Mouse (Mus musculus): ENCODE results near the gene Apobec4. TPM values are rescaled to one million over a fixed set of nuclear protein-coding genes. Genes with fewer than 3 reads are reported as not detected.

The Apobec4 gene
- total RNA-seq, 2 experiments from 2014 or later, result not detected

DNA sequence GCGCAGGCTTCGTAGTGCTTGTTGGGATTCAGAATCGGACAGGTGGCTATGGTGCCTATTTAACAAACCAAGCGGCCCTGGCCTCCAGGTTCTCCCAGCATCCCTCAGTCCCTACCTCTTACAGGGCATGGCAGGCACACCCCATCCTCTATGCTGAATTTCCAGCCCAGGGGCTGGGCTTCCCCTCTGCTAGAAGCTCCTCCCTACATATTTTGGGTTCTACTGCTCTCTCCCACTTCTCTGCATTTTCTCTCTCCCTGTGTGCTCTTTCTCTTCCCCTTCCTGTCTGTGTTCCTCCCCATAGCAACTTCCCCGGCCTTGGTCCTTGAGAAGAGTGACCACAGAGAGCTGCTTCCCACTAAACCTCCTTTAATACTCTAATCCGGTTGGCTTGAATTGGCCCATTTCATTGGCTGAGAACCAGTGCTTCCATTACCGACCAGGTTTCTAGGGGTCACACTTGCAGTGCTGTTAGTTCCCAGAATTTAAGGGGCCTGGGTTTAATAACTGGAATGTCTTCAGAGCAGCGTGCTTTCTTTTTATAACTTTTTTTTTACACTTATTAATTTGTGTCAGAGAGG, 46.4 kb downstream of the Apobec4 start:
- Histone ChIP-seq H3K27ac (peak overlapping the region; percentile 16; the same call in 1 of the 2 replicates), H3K4me3 (no peak overlapping the region)
- DNase-seq, result no peak
- no peak for TF ChIP-seq CTCF (IDR thresholded peaks at IDR 0.05)
- intact Hi-C loops (cut with DNase I), result loop anchor here (10.0 kb wide), 1 partner anchor 588 kb away; no protein-coding TSS in a partner anchor

DNA sequence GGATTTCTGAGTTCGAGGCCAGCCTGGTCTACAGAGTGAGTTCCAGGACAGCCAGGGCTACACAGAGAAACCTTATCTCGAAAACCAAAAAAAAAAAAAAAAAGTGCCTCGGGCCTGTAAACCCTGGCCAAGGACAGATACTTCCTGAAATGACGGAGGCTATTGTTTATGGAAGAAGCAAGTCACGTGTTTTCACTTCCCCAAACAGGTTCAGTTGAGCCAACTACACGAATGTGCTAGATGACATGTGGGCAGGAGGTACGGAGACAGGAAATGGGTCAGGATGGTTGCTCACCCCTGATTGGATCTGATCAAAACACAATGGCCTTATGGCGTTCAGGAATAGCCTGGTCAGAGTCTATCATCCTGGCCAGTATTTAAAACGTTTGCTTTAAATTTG, 47.8 kb downstream of the Apobec4 start:
- intact Hi-C loops (cut with DNase I), result loop anchor here (10.0 kb wide), 1 partner anchor 587 kb away; no protein-coding TSS in a partner anchor
- H3K27ac ChIP-seq, result peak overlapping the region; percentile 21
- TF ChIP-seq CTCF (IDR thresholded peaks at IDR 0.05), result no peak
- DNase-seq, result no peak
- no peak overlapping the region for H3K4me3 ChIP-seq

DNA sequence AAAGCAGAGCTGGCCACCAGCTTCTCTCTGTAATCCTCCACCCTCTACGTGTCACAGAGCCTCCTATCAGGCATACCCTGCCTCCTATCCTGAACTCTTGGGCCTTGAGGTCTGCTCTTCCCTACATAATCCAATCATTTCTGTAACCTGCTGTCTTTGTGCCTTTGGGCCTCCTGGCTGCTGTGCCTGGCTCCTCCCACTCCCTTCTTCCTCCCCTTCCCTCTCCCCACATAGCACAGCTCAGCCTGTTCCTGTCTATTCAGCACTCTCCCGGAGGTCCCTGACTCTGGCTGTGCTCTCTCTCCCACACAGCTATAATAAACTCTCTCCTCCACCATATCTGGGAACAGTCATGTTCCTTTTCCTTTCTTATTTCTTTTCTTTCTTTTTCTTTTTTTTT, 49.5 kb downstream of the Apobec4 start, which contains the start of gene Ncf2:
Gene Ncf2, plus strand, starts transcription at position 298 of the 400 bp plus-strand sequence.
- Histone ChIP-seq H3K27ac (peak within 1 kb of the TSS; percentile 35), H3K4me3 (no peak within 1 kb of the TSS)
- TF ChIP-seq CTCF (IDR thresholded peaks at IDR 0.05), result no peak
- intact Hi-C loops (cut with DNase I), result loop anchor here (10.0 kb wide), 1 partner anchor 585 kb away; no protein-coding TSS in a partner anchor
- no peak for DNase-seq

DNA sequence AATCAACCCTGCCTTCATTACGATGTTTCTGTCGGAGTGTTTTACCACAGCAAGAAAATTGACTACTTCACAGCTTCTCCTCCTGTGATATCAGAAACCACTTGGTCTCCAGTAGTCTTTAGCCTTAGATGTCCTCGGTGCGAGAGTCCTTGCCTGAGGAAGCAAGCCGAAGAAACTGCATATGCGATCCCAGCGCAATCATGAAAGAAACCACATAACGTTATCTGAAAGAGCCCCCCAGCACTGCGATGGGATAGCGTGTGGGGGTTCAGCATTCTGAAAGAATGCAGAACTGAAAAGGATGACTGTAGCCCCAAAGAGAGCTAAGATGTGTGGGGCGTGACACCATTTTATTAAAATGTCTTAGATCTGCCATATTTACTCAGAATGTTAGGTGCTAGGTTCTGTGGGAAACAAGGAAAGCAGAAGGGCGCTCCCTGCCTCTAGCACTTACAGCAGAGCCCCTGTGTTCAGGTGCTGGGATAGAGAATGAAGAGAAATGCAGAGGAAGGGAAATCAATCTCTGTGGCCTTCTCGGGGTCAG, 50.4 kb downstream of the Apobec4 start:
- no peak for TF ChIP-seq CTCF (IDR thresholded peaks at IDR 0.05)
- Histone ChIP-seq H3K27ac (no peak overlapping the region), H3K4me3 (no peak overlapping the region)
- no peak for DNase-seq
- intact Hi-C loops (cut with DNase I), result no loop called here

DNA sequence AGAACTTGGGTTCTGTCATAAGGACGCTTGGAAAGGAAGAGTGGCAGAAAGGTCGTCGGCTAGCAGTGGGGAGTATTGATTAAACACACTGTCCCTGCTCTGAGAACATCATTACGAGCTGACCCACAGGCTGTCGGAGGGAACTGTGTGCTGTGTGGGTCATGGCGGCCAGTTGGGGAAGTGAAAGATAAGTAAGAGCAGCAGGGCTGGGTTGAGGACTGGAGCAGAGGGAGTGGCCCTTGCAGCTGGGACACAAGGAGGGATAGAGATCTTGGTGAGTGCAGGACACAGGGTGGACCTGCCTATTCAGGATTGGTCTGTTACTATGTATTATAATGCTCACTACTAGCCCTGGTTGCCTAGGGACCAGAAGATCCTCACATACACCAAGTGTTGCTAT, 54.6 kb downstream of the Apobec4 start:
- DNase-seq, result no peak
- Histone ChIP-seq H3K27ac (no peak overlapping the region), H3K4me3 (no peak overlapping the region)
- intact Hi-C loops (cut with DNase I), result no loop called here
- no peak for TF ChIP-seq CTCF (IDR thresholded peaks at IDR 0.05)

Other genes with a start within 250 kb of the Apobec4 start
- 10 to 100 TPM in 1 of 2 experiments, 1 to 10 TPM in 1; 9.7 to 10.2 TPM for gene Rgl1, start 15.8 kb downstream of the Apobec4 start, total RNA-seq (2021)
- gene Arpc5, start 16.0 kb downstream of the Apobec4 start, total RNA-seq (2021), result 10 to 100 TPM in 1 of 2 experiments, 1 to 10 TPM in 1; 9.4 to 11.5 TPM
- under 1 TPM; 0.67 to 0.87 TPM for gene Ncf2, start 49.6 kb downstream of the Apobec4 start, total RNA-seq (2021)
- gene Smg7, start 152.1 kb downstream of the Apobec4 start, total RNA-seq (2021), result 10 to 100 TPM; 38.7 to 40.4 TPM
- gene Nmnat2, start 204.4 kb downstream of the Apobec4 start, total RNA-seq (2021), result under 1 TPM; 0.28 TPM